Mouse (Mus musculus) liver, embryonic 15.5 days (tissue): ENCODE data around the gene Dock10. TPM values are rescaled to one million over a fixed set of nuclear protein-coding genes. Genes with fewer than 3 reads are reported as not detected.

Source experiments
- ATAC-seq: fragments of 200-750 bp; cut with Nextera tagmentation; 2 replicates; pipeline ENCODE4 v1.8.0; 2017; ENCODE audit warnings: moderate number of reproducible peaks, mild to moderate bottlenecking, moderate library complexity; ENCODE audit not compliant: insufficient read depth
- H3K27ac ChIP-seq: fragments of 300-500 bp; sonication (generic); replicated peaks from 2 replicates; pipeline ENCODE4 v1.5.1; 2015; ENCODE audit warnings: mild to moderate bottlenecking, inconsistent platforms
- H3K27me3 ChIP-seq: fragments of 300-500 bp; sonication (generic); 2 replicates; pipeline ENCODE4 v1.6.1; 2015; ENCODE audit warnings: mild to moderate bottlenecking, inconsistent platforms
- H3K36me3 ChIP-seq: fragments of 300-500 bp; sonication (generic); replicated peaks from 2 replicates; pipeline ENCODE4 v1.6.1; 2015; ENCODE audit warnings: moderate library complexity, mild to moderate bottlenecking, inconsistent platforms
- H3K4me1 ChIP-seq: fragments of 300-500 bp; sonication (generic); replicated peaks from 2 replicates; pipeline ENCODE4 v1.6.1; 2015; ENCODE audit warnings: inconsistent platforms
- H3K4me2 ChIP-seq: fragments of 300-500 bp; sonication (generic); 2 replicates; pipeline ENCODE4 v1.6.1; 2015; ENCODE audit warnings: moderate library complexity, mild to moderate bottlenecking, inconsistent platforms
- H3K4me3 ChIP-seq: fragments of 300-500 bp; sonication (generic); replicated peaks from 2 replicates; pipeline ENCODE4 v1.5.1; 2015; ENCODE audit warnings: mild to moderate bottlenecking, inconsistent platforms
- H3K9ac ChIP-seq: fragments of 300-500 bp; sonication (generic); 2 replicates; pipeline ENCODE4 v1.6.1; 2015; ENCODE audit warnings: moderate library complexity, mild to moderate bottlenecking, inconsistent platforms
- H3K9me3 ChIP-seq: fragments of 300-500 bp; sonication (generic); replicated peaks from 2 replicates; pipeline ENCODE4 v1.6.1; 2016; ENCODE audit warnings: inconsistent platforms
- WGBS: fragments of 180-500 bp; shearing (Covaris S2); methylation state at CpG from one replicate; pipeline ENCODE4 v1.1.7; 2015; ENCODE audit warnings: mixed read lengths; ENCODE audit not compliant: insufficient replicate concordance; 5-methylcytosine and 5-hydroxymethylcytosine counted together
- polyA plus RNA-seq: library from polyadenylated mRNA; unstranded; fragments of >200 nt; fragmentation: Nextera tagmentation; extraction: Ambion mirVana; gene quantifications from 2 replicates; pipeline ENCODE4 v1.2.1, GENCODE M21; 2015

Gene Dock10
- polyA plus RNA-seq, 1 experiment from 2014 or later: 3.8 TPM

DNA sequence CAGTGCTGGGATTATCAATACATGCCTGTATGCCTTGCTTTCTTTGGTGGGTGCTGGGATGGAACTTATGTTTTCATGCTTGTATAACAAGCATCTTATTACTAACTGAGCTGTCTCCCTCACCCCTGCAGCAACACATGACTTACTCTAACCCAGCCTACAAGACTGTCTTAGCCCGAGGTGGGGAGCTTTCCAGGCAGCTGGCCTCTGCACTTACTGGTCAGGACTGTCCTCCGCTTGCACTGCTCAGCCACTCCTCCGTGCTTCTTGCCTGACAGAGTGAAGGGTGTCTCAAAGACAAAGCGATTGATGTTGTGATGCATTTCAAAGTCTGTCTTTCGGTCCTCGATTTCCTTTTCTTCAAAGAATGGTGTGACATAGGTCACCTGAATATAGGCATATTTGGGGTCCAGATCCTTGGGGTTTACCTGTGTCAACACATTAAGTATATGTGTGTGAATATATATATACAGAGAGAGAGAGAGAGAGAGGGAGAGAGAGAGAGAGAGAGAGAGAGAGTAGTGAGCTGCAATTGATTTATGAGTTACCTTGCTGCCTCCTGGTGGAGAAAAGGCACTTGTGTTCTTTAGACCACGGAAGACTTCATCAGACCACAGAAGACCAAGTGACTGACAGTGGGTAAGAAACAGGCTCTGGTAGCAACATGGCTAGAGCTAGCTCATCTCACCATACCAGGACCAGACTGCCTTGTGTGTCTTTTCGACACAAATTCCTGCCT is 245.9 kb downstream of the Dock10 start:
- H3K27me3 ChIP-seq: no peaks in the 10 kb centered on the region
- no peaks in the 10 kb centered on the region for H3K4me1 ChIP-seq
- H3K4me2 ChIP-seq: no peak overlapping the region
- ATAC-seq: no peak
- H3K36me3 ChIP-seq: no peaks in the 10 kb centered on the region; the same call in 1 of the 2 replicates
- 58% methylated on average over 8 of the region's 8 CpGs for WGBS
- H3K9ac ChIP-seq: no peak overlapping the region
- H3K4me3 ChIP-seq: no peak overlapping the region
- H3K27ac ChIP-seq: no peak overlapping the region
- no peaks in the 10 kb centered on the region for H3K9me3 ChIP-seq

GRCm38 (mm10) chr1:80504757-80505156 is 253.6 kb downstream of the Dock10 start:
- WGBS: 62% methylated on average over 2 of the region's 2 CpGs
- ATAC-seq: no peak

DNA sequence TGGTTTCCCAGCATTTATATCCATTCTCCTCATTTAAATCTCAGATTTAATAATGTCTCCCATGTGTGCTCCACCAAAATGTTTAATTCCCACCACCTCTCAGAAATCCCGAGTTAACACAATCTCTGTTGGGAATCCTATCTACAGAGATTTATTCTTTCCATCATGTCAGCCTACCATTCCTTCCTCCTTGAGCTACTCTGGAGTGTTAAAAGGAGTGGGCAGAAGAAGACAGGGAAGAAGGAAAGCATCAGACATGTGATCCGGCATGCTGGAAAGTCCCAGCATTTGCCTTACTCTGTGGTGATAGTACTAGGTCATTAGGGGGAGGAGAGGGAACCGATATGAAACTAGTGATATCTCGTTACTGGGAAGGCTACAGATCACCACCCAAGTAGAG is 254.2 kb downstream of the Dock10 start:
- no peaks in the 10 kb centered on the region for H3K27me3 ChIP-seq
- H3K4me2 ChIP-seq: no peak overlapping the region
- H3K4me3 ChIP-seq: no peak overlapping the region
- no peak overlapping the region for H3K9ac ChIP-seq
- no peak overlapping the region for H3K27ac ChIP-seq
- no peaks in the 10 kb centered on the region for H3K9me3 ChIP-seq
- ATAC-seq: no peak
- 64% methylated on average over 4 of the region's 4 CpGs for WGBS
- peaks cover 3% of the 10 kb centered on the region; the same call in 1 of the 2 replicates for H3K36me3 ChIP-seq
- no peaks in the 10 kb centered on the region for H3K4me1 ChIP-seq

More at GRCm38 (mm10) chr1:80504757-80505156, 253.6 kb downstream of the Dock10 start:
- H3K27me3 ChIP-seq: no peaks in the 10 kb centered on the region
- H3K4me1 ChIP-seq: no peaks in the 10 kb centered on the region
- no peak overlapping the region for H3K4me3 ChIP-seq
- H3K9me3 ChIP-seq: no peaks in the 10 kb centered on the region
- no peak overlapping the region for H3K27ac ChIP-seq
- H3K9ac ChIP-seq: no peak overlapping the region
- H3K4me2 ChIP-seq: no peak overlapping the region
- peaks cover 3% of the 10 kb centered on the region; the same call in 1 of the 2 replicates for H3K36me3 ChIP-seq

- WGBS: 63% methylated on average over 9 of the region's 9 CpGs
Measured at GRCm38 (mm10) chr1:80502456-80503165, 255.7 kb downstream of the Dock10 start.

DNA sequence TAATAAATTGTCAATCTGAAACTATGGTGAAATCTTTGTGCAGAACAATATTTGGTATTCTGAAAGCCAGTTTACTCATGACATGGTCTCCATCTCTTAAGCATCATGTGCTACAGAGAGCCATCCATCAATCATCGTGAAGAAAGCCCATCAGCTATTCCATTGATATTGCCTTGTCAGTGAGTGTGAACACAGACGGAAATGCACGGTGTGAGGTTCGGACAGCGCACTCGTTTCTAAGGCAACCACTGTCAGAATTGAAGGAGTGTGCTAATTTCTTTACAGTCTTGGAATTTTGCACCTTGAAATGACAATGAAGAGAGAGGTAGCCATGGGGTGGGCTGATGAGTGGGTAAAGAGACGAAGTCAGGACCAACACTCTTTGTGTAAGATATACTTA is 259.1 kb downstream of the Dock10 start:
- H3K9ac ChIP-seq: no peak overlapping the region
- H3K27ac ChIP-seq: no peak overlapping the region
- no peaks in the 10 kb centered on the region for H3K9me3 ChIP-seq
- ATAC-seq: no peak
- H3K36me3 ChIP-seq: no peaks in the 10 kb centered on the region
- no peak overlapping the region for H3K4me2 ChIP-seq
- WGBS: 76% methylated on average over 7 of the region's 7 CpGs
- H3K4me1 ChIP-seq: no peaks in the 10 kb centered on the region
- no peaks in the 10 kb centered on the region for H3K27me3 ChIP-seq
- H3K4me3 ChIP-seq: no peak overlapping the region

More at GRCm38 (mm10) chr1:80502456-80503165, 255.7 kb downstream of the Dock10 start:
- H3K4me2 ChIP-seq: no peak overlapping the region
- H3K9ac ChIP-seq: no peak overlapping the region
- H3K4me3 ChIP-seq: no peak overlapping the region
- no peak for ATAC-seq
- no peak overlapping the region for H3K27ac ChIP-seq
- H3K9me3 ChIP-seq: no peaks in the 10 kb centered on the region
- no peaks in the 10 kb centered on the region for H3K27me3 ChIP-seq
- H3K36me3 ChIP-seq: peaks cover 3% of the 10 kb centered on the region; the same call in 1 of the 2 replicates
- no peaks in the 10 kb centered on the region for H3K4me1 ChIP-seq

GRCm38 (mm10) chr1:80496360-80496759 is 262.0 kb downstream of the Dock10 start:
- no peak for ATAC-seq
- no peaks in the 10 kb centered on the region for H3K27me3 ChIP-seq
- H3K4me3 ChIP-seq: no peak overlapping the region
- H3K4me2 ChIP-seq: no peak overlapping the region
- H3K36me3 ChIP-seq: no peaks in the 10 kb centered on the region
- H3K27ac ChIP-seq: no peak overlapping the region
- no peaks in the 10 kb centered on the region for H3K4me1 ChIP-seq
- WGBS: 51% methylated on average over 4 of the region's 4 CpGs
- H3K9me3 ChIP-seq: no peaks in the 10 kb centered on the region
- no peak overlapping the region for H3K9ac ChIP-seq

DNA sequence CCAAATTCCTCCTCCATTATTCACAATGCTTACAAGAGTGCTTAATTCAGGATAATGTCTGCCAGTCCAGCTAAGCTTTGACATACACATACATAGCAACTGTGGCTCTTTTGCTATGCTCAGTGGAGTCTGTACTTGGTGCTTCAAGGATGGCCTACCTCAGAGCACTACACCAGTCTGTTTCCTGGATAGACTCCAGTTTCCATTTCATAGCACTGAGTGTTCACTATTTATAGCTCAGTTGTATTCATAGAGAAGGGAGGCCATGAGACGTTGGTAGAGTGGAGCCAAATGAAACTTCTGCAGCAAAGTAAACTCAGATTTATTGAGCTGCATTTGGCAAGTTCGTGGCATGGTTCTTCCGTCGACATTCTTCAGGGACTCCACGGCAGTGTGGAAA is 274.9 kb downstream of the Dock10 start:
- Histone ChIP-seq H3K9ac (no peak overlapping the region), H3K27ac (no peak overlapping the region), H3K4me1 (no peaks in the 10 kb centered on the region), H3K4me2 (no peak overlapping the region), H3K36me3 (no peaks in the 10 kb centered on the region), H3K4me3 (no peak overlapping the region), H3K9me3 (no peaks in the 10 kb centered on the region), H3K27me3 (no peaks in the 10 kb centered on the region)
- no peak for ATAC-seq
- WGBS: 68% methylated on average over 5 of the region's 5 CpGs

GRCm38 (mm10) chr1:80474942-80475341 is 283.4 kb downstream of the Dock10 start:
- WGBS: 46% methylated on average over 1 of the region's 1 CpGs
- H3K9me3 ChIP-seq: no peaks in the 10 kb centered on the region
- no peak overlapping the region for H3K4me3 ChIP-seq
- H3K9ac ChIP-seq: no peak overlapping the region
- no peak overlapping the region for H3K27ac ChIP-seq
- H3K4me1 ChIP-seq: no peaks in the 10 kb centered on the region
- no peaks in the 10 kb centered on the region for H3K36me3 ChIP-seq
- no peak overlapping the region for H3K4me2 ChIP-seq
- ATAC-seq: no peak
- H3K27me3 ChIP-seq: no peaks in the 10 kb centered on the region

DNA sequence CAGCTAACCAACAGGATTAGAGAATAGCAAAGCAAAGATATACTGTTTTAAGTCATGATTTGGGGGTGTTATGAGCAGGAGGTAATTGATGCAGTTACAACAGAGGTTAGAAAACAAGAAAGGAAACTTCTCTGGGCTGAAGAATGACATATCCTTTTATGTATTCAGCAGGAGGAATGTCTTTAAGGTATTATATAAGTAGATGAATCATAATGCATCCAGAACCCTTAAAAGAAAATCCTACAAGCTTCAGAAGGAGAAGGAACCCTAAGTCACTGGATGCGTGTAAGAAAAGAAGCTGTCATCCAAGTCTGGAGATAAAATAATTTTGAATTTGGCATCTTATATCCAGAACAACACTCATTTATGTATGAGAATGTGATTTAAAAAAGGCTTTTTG is 285.9 kb downstream of the Dock10 start:
- no peak for ATAC-seq
- 84% methylated on average over 1 of the region's 1 CpGs for WGBS
- no peaks in the 10 kb centered on the region for H3K36me3 ChIP-seq

DNA sequence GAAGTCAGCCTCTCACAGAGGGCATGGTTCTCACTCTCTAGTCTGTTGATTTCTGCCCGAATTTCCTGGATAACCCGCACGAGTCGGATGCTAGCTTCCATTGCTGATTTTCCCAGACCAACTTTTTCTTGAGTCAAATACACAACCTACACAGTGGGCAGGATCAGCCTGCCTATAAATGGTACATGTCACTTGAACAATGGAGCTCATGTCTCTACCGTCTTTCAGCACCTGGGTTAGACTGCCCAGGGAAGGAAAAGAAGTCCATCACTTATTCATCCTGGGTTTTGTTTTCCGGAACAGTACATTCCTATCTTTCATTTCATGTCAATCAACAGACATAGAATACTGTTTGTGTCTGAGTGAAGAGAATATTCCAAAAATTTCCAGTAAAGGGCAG is 297.0 kb downstream of the Dock10 start, which contains the start of gene Gm45261:
Gene Gm45261, minus strand, starts transcription at position 101 of the 400 bp plus-strand sequence.
- H3K36me3 ChIP-seq: no peaks in the 10 kb centered on the region
- H3K27ac ChIP-seq: no peak within 1 kb of the TSS
- no peaks in the 10 kb centered on the region for H3K9me3 ChIP-seq
- no peak within 1 kb of the TSS for H3K4me2 ChIP-seq
- H3K4me1 ChIP-seq: no peaks in the 10 kb centered on the region
- no peak within 1 kb of the TSS for H3K9ac ChIP-seq
- 65% methylated on average over 6 of the region's 6 CpGs for WGBS
- ATAC-seq: no peak
- H3K27me3 ChIP-seq: no peaks in the 10 kb centered on the region
- H3K4me3 ChIP-seq: no peak within 1 kb of the TSS

More for the DNA sequence above, 285.9 kb downstream of the Dock10 start:
- H3K9me3 ChIP-seq: no peaks in the 10 kb centered on the region
- H3K9ac ChIP-seq: no peak overlapping the region
- H3K27ac ChIP-seq: no peak overlapping the region
- no peaks in the 10 kb centered on the region for H3K27me3 ChIP-seq
- no peak overlapping the region for H3K4me3 ChIP-seq
- H3K4me2 ChIP-seq: no peak overlapping the region
- no peaks in the 10 kb centered on the region for H3K4me1 ChIP-seq

DNA sequence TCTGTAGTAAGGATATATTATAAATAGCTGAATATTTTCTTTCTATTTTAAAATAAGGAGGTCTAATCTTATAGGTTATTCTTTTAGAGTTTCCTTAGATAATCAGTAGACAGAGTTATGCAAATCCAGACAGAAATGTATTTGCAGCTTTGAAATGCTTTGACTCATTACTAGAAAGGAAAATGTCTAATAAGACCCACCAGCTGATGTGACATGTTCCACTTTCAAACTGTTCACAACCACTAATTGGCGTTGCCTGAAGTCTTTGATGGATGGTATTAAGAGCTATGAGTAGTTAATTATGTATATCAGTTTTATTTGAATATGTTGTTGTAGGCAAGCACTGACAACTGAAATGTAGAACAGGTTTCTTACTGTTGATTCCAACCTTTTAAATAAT is 298.4 kb downstream of the Dock10 start:
- 59% methylated on average over 1 of the region's 1 CpGs for WGBS

More for the DNA sequence above, 298.4 kb downstream of the Dock10 start:
- Histone ChIP-seq H3K4me1 (no peaks in the 10 kb centered on the region), H3K4me2 (no peak overlapping the region), H3K9ac (no peak overlapping the region), H3K27ac (no peak overlapping the region), H3K9me3 (no peaks in the 10 kb centered on the region), H3K27me3 (no peaks in the 10 kb centered on the region), H3K36me3 (no peaks in the 10 kb centered on the region), H3K4me3 (no peak overlapping the region)
- no peak for ATAC-seq
